Mouse (Mus musculus) stomach, postnatal 0 days (tissue): ENCODE measurements around the gene Cyfip2.

Experiments
- CTCF ChIP-seq: IDR thresholded peaks from 2 replicates; pipeline ENCODE4 v1.5.1; 2016; ENCODE audit warnings: antibody characterized with exemption, low read depth, mild to moderate bottlenecking, moderate library complexity
- EP300 ChIP-seq: optimal IDR thresholded peaks from 2 replicates; pipeline ENCODE3; 2016; ENCODE audit warnings: antibody characterized with exemption

DNA sequence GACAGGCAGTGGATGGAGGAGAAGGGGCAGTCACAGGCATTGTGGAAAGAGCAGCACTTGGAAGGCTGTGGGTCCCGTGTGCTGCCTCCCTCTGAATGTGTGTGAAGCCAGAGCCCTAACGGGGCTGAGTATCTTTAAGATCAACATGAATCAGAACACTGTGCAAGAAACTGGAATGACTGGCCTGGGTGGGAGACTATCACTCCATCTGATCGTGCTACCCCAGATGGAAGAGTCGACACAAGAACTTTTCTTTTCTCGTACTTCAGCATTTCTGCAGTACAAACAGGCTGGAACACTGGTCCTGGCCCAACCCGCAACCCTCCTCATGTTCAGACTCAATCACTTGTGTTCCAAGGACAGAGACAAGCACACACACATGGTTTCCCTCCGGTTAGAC, 144.2 kb downstream of the Cyfip2 start:
- TF ChIP-seq CTCF (no peak), EP300 (no peak)
